Mouse (Mus musculus) embryonic fibroblast, embryonic 13.5 days (primary cell): ENCODE measurements around the gene Pbx4.

Experiments
- CTCF ChIP-seq: IDR thresholded peaks from 2 replicates; pipeline ENCODE4 v1.5.1; 2011; ENCODE audit warnings: mild to moderate bottlenecking, control low read depth, low read length, moderate library complexity, borderline replicate concordance; ENCODE audit not compliant: insufficient read depth
- POLR2A ChIP-seq: IDR thresholded peaks from 2 replicates; pipeline ENCODE4 v1.6.1; 2011; ENCODE audit warnings: low read depth, mild to moderate bottlenecking, control low read depth, low read length, moderate library complexity

DNA sequence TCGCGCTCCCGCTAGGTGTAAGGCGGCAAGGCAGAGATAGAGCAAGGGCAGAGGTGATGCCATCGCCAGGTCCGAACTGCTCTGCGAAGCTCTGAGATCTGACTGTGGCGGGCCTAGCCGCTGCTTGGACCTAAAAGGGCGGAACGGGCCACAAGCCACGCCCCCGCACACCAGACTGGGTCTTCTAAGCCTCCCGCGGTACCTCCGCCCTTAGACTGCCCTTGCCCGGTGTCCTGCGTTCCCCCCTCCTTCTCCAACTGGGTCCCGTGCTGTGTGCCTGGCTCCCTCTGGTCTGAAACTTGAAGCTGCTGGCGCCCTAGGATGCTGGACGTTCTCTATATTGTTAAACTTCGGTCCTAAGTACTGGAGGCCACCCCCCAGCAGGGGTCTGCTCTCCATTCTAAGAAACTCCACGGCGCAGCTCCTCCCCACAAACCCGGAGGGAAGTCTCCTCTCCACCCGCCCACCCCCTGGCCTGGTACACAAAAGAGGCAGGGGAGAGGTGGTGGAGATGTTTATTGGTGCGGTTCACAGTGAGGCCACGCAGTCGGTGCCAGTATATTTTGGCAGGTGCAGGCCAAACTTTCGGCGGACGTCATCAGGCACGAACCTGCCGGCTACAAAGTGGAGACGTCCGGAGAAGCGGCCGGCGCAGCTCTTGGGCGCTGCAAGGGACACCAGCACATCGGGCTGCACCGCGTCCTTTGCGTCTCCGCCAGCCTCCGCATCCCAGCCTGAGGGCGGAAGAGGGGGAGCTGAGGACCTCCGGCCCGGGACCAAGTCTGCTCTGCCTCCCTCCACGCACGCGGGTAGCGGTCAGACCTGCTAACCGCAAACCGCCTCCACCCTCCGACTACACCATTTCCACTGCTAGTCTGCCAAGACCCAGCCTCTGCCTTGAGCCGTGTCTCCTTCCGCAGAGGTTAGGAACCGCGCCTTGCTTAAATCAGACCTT is 55.3 kb downstream of the Pbx4 start, which contains the start of gene Cilp2:
- TF ChIP-seq CTCF, result no peak
- TF ChIP-seq POLR2A, result no peak
